Mouse (Mus musculus) retina, adult 2 months (tissue): ENCODE results near the gene Sf1.

ENCODE experiments used
- DNase-seq: peaks from one replicate; pipeline ENCODE4 v3.0.0-alpha.2; 2012; ENCODE audit warnings: low read depth, low spot score

Sf1 gene

DNA sequence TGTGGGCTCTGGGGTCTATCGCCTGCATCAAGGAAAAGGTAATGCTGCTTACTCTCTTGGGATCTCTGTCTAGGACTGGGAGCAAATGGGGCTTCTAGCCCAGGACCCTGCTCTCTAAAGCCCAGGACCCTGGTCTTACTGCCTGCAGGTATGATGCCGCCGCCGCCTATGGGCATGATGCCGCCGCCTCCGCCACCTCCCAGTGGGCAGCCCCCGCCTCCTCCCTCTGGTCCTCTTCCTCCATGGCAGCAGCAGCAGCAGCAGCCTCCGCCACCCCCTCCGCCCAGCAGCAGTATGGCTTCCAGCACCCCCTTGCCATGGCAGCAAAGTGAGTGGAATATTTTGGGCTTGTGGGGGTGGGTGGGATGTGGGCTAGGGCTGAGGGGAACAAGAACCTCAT lies 11.1 kb downstream of the Sf1 start:
- no peak for DNase-seq

DNA sequence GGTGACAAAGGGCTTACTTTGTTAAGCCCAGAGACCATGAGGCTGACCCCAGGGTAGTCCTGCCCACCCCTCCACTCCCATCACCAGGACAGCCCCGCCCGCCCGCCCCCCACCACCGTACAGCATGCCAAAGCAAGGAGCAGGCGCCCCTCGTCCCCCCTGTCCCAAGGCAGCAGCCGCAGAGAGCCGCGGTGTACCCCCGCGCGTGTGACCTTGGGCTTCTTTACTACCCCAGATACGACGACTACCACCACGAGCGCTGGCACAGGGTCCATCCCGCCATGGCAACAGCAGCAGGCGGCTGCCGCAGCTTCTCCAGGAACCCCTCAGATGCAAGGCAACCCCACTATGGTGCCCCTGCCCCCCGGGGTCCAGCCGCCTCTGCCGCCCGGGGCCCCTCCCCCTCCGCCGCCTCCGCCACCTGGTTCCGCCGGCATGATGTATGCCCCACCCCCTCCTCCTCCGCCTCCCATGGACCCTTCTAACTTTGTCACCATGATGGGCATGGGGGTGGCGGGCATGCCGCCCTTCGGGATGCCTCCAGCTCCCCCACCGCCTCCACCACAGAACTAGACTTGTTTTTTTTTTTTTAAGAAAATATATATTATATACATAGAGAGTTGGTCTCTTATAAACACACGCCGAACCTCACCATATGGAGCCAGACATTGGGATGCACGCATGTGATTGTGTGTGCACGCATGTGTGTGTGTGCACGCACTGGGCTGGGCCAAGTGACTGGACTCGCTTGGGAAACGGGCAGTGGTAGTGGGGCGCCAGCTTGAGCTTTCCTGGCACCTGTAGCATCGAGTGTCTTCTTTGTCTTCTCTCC lies 12.1 kb downstream of the Sf1 start:
- no peak for DNase-seq

- DNase-seq = no peak
Measured at GRCm38 (mm10) chr19:6376255-6376564, 12.7 kb downstream of the Sf1 start.

- DNase-seq = no peak
Measured at GRCm38 (mm10) chr19:6376643-6377042, 13.2 kb downstream of the Sf1 start.

DNA sequence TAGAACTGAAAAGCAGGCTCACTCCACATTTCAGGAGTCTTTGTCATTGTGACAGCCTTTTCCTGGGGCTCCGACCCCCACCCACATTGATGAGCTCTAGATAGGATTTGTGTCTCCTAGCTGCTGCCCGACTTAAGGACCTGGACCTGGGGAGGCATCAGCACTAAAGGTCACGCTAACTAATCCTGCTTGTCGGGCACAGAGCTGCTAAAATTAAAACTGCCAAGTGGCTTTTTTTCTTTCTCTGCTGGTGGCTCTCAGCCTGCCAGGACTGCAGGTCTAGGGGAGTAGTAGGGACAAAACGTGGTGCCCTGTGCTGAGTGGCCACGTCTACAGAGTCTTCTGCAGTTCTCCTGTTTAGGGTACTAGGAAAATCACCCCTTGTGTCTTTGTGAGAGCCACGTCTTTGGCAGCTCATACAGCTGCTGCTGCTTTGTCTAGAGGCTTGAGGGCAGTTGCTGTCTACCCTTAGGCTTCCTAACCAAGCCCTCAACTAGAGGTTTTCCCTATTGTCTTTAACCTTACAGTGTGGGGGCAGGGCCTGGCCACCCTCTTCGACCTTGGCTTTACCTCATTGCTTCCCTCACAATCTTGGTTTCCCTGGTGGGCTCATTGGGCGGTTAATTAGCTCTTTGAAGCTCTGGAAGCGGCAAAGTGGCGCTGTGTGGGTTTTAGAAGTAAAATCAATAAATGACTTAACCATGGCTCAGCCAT lies 14.0 kb downstream of the Sf1 start:
- peak; percentile 63 for DNase-seq

DNA sequence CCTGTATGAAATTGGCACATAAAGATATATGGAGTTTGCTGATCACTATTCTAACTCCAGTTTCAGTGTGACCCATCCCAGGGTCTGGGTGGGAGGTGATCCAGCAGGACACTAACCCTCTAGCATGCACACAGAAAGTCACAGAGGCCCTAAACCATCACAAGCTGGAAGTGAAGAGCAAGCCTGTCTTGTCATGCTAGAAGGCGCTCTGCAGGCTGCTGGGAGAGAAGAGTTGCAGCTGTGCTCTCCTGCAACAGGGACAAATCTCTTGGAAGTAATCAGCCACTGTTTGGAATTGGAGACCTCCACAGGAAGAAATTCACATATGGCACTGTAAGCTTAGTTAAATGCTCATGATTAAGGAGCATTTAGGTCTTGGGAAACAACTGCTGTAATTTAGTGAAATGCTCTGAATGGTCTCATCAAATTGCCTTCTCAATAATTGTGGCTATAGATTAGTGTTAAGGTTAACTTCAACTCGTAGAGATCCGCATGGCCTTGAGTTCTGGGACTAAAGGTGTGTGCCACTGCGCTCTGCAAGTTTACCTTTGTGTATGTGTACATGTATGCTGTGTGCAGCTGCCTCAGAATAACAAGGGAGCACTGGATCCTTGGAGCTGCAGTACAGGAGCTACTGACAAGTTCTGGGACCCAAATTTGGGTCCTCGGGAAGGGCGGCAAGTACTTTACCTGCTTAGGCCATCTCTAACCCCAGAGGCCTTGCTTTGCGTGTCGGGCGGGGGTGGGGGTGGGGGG lies 17.1 kb downstream of the Sf1 start:
- no peak for DNase-seq

DNA sequence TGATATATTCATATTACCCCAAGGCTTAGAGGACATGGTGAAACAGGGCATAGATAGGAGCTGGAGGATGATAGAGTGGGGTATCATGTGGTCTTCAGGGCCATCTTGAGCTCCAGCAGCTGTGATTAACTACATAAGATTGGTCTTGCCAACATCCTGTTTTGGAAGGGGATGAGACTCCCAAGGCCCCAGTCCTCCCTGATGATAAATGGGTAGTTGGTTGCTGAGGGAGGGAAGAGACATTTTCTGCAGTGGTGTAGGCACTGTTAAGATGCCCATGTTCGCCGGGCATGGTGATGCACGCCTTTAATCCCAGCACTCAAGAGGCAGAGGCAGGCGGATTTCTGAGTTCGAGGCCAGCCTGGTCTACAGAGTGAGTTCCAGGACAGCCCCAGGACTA lies 17.7 kb downstream of the Sf1 start:
- DNase-seq = no peak

DNA sequence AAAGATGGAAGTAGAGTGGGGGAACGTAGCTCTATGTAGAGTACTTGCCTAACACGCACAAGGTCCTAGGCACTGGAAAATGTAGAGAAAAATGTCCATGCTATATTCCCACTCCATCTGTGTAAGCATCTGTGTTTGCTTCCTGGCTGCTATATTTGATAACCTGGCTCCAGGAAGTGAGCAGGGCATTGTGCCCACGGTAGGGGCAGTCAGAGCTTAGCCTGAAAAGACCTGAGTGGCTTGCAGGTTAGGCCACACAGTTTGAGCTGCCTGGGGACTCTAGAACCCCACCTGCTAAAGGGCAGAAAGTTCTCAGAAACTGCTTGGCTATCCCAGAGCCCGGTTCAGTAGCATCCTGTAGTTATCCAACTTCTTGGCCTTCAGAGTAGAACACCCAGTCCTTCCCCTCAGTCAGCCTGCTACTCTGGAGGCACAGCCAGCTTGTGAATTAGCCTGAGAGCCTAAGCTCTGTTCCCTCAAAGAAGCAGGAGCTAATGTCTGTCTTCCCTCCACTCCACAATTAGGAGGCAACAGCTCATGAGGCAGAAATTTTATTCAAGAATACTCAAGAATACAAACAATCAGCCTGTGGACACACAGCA lies 18.9 kb downstream of the Sf1 start:
- DNase-seq = no peak

- DNase-seq = no peak
Measured at GRCm38 (mm10) chr19:6383470-6383869, 20.0 kb downstream of the Sf1 start.

GRCm38 (mm10) chr19:6384128-6384527 lies 20.6 kb downstream of the Sf1 start, which contains the start of gene Pygm:
TSS of gene Pygm (plus strand) at chr19:6384399.
- no peak for DNase-seq

GRCm38 (mm10) chr19:6384954-6385353 lies 21.5 kb downstream of the Sf1 start:
- no peak for DNase-seq

DNA sequence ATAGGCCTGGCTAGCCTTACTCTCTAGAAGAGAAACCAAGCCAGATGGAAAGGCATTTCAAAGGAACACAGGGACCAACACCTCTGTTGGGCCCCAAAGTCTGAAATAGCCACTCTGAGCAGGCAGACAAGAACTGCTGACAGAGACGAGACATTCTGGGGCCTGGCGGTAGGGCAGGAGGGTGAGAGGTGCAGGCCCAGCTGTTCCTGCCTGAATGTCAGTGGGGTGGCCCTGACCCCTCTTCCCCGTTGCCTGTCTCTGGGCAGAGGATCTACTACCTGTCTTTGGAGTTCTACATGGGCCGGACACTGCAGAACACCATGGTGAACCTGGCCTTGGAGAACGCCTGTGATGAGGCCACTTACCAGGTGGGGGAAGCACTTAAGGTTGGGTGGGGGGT lies 21.9 kb downstream of the Sf1 start:
- no peak for DNase-seq

DNA sequence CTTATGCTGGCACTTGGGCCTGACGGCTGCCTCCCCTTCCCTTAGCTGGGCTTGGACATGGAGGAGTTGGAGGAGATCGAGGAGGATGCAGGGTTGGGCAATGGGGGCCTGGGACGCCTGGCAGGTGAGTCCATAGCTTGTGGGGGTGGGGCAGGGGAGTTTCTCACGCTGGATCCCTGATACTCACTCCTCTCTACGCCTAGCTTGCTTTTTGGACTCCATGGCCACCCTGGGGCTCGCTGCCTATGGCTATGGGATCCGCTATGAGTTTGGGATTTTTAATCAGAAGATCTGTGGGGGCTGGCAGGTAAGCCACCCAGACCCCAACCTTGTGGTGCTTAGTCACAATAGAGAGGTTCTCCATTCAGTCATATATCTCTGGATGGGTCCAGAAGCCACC lies 22.3 kb downstream of the Sf1 start:
- DNase-seq = no peak

GRCm38 (mm10) chr19:6386234-6386633 lies 22.7 kb downstream of the Sf1 start:
- DNase-seq = no peak

DNA sequence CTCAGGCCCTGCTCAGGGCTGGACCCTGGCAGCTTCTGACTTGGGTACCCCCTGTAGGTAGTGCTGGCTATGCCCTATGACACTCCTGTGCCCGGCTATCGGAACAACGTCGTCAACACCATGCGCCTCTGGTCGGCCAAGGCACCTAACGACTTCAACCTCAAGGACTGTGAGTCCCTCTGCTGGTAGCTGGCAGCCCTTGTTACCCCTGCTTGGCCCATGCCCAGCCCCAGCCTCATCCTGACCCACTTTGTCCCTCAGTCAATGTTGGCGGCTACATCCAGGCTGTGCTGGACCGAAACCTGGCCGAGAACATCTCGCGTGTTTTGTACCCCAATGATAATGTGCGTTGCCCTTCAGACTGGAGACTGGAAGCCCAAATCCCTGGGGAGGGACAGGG lies 24.5 kb downstream of the Sf1 start:
- DNase-seq = no peak

GRCm38 (mm10) chr19:6389803-6390202 lies 26.3 kb downstream of the Sf1 start:
- DNase-seq = no peak

DNA sequence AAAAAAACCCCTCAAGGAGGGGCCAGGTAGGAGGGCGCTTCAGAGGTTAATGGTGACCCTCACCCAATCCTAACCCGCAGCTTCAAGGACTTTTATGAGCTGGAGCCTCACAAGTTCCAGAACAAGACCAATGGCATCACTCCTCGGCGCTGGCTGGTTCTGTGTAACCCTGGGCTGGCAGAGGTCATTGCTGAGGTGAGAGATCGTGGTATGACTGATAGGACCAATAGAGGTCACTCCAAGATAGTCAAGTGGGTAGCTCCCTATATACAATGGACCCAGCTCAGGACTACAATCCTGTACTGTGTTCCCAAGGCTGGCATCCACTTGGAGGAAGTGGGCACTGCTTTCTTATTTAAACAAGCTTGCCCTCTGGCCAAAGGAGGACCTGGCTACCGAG lies 26.8 kb downstream of the Sf1 start:
- no peak for DNase-seq

GRCm38 (mm10) chr19:6392743-6393393 lies 29.4 kb downstream of the Sf1 start:
- no peak for DNase-seq

DNA sequence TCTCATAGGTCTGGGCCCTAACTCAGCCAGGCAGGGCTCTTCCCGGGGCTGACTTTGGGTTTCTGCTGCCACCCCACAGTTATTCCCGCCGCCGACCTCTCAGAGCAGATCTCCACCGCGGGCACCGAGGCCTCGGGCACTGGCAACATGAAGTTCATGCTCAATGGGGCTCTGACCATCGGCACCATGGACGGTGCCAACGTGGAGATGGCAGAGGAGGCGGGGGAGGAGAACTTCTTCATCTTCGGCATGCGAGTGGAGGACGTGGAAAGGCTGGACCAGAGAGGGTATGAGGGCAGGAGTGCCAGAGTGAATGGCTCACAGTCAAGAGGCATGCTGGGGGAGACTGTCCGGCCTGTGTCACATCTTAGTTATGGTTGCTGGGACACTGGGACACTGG lies 30.1 kb downstream of the Sf1 start:
- no peak for DNase-seq

DNA sequence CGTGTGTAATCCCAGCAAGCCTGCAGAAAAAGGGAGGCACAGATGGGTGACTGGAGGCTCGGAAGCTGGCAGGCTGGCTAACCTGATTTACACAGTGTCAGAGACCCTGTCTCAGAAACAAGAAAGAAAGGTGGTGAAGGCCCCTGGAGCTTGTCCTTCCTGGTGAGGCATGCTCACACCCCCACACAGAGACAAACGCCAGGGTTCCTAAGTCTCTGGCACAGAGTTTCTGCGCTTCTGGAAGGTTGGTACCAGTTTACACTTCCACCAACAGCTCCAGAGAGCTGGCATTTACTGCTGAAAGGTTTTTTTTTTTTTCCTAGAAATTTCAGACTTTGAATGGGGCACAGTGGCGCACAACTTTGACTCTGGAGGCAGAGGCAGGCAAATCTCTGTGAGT lies 32.7 kb downstream of the Sf1 start:
- DNase-seq = no peak

DNA sequence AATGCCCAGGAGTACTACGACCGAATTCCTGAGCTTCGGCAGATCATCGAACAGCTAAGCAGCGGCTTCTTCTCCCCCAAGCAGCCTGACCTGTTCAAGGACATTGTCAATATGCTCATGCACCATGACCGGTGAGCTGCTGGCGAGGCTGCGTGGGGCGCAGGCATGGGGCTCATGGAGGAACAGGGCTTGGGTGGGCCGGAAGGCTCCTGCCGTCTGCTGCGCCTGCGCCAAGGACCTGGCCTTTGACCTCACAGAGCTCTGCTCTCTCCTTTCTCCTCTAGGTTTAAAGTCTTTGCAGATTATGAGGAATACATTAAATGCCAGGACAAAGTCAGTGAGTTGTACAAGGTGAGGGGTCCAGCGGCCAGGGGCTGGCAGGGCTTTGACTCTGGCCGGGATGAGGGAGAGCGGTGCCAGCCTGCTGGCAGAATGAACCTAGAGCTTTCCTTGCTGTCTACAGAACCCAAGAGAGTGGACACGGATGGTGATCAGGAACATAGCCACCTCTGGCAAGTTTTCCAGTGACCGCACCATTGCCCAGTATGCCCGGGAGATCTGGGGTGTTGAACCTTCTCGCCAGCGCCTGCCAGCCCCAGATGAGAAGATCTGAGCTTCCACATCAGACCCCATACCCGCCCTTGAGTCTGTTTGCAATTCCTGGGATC lies 34.2 kb downstream of the Sf1 start:
- no peak for DNase-seq
